Mouse (Mus musculus): ENCODE measurements at regions not wholly inside any gene's neighbourhood (a gene's known extent, or its start where the extent isn't known, plus 50 kb on each side); places are given as distances from the start of the nearest gene placed in this dataset.
A peak's percentile ranks its signal among the peaks of the same experiment; 100 is the strongest.

DNA sequence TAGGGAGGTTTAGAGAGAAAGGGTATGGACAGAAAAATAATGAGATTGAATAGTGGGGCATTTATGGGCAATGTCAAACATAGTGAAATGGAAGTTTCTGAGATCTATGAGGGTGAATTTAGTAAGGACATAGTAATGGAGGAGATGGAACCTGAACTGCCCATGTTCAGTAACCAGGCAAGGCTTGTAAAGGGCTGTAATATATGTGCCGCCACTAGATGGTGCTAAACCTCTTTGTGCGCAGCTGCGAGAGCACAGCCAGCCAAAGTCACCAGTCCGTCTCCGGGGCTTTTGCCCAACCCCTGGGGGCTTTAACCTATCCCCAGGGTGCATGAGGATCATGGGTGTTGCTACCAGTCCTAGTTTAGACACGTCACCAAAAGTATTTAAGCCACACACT lies 77.7 kb upstream of the Vmn2r25 start:
- DNase-seq (ENCODE audit: low spot score in 2 of 2), result peak in 1 of 2 experiments; percentile 48

DNA sequence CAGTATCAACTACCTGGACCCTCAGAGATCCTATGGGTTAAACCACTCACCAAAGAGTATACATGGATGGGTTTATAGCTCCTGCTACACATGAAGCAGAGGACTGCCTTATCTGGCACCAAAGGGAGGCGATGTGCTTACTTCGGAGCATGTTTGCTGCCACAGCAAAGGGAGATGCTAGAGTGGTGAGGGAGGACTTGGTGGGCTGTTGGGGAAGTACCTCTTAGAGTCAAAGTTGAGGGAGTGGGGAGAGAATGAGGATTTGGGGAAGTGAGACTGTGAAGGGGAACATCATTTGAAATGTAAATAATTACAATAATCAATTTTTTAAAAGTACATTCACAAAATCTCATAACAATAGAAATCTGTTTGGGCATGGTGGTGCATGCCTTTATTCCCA lies 84.7 kb upstream of the Vmn2r25 start:
- no peak for DNase-seq (ENCODE audit: low spot score in 2 of 2)

- no peak for DNase-seq (ENCODE audit: low spot score in 2 of 2)
Observed at GRCm38 (mm10) chr6:123961321-123961720, 63.0 kb upstream of the Vmn2r26 start.

GRCm38 (mm10) chr6:123971180-123971579 lies 53.2 kb upstream of the Vmn2r26 start:
- peak in 1 of 2 experiments; percentile 5 for DNase-seq (ENCODE audit: low spot score in 2 of 2)

Measured in spleen, postnatal 14 days (tissue).